Mouse (Mus musculus) thymus, adult 18-20 months (tissue): ENCODE results near the gene Got2.

Experiments used
- DNase-seq, 2 experiments: peaks; one replicate each; pipeline ENCODE4 v3.0.0; 2022; ENCODE audit warnings: mixed read lengths in 2 of 2

The Got2 gene

DNA sequence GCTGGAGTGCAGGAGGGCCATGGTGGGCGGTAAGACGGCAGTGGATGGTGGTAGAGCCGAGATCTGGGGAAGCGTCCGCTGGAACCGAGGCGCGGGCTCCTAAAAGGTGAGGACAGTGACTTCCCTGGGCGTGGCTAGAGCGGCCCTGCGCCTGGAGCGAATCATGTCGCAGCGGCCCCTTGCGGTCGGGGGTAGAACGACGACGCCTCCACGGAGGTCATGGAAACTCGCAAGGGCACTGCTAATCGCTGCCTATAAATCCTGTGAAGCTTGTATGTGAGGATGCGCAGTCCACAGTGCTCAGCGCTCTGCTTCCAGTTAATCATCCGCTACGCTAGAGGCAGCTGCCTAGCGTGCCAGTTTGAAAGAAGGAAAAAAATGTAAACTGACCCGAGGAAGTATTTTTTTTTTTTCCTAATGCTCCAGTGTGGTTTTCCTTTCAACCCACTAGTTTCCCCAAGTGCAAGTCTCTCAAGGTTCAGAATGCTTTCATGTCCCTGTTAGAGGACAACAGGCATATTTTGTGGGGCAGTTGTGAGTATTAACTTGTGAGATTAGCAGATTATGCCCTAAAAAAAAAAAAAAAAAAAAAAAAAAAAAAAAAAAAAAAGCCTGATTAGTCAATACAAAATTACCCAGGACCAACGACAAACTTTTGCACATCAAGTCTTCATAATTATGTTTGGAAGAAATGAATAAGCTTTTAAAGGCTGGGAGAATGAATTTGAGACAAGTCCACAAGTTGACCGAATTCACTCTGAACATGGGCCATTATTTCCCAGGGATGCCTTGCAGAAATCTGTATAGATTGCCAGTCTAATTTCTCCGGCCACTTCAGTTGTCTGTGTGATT lies at the start of gene Got2:
Gene Got2, minus strand, starts transcription at position 263 of the 852 bp plus-strand sequence.
- DNase-seq: peak; percentile 75 to 78

DNA sequence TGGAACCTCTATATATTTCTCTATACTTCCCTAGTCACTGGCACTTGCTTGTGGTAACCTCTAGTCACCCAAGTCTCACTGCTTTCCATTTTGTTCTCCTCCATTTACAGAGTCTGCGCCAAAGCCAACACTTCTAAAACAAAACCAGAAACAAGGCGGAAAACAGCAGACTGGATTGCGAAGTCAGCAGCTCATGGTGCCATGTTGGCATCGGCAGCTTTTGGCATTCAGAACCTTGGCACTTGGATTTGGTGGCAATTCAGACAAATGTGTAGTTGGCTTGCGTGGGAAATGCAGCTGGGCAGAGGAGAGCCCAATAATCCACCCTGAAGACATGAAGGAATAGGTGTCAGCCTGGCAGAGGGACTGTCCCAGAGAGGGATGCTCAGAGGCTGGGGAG lies 44.5 kb upstream of the Got2 start:
- no peak for DNase-seq

DNA sequence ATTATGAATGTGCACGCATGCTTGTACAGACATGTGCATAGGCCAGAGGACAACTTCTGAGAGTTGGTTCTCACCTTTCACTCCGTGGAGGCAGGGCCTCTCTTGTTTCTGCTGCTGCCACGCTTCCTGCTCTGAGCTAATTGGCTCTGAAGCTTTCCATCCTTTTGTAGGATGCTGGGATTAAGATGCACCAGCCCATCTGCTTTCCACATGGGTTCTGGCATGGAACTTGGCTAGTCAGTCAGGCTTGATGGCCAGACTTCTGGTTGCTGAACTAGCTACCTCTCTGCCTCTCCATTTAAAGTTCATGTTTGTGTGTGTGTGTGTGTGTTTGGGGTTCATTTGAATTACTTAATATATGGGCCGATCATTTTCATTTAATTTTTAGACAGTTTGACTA lies 41.5 kb upstream of the Got2 start:
- DNase-seq: no peak

DNA sequence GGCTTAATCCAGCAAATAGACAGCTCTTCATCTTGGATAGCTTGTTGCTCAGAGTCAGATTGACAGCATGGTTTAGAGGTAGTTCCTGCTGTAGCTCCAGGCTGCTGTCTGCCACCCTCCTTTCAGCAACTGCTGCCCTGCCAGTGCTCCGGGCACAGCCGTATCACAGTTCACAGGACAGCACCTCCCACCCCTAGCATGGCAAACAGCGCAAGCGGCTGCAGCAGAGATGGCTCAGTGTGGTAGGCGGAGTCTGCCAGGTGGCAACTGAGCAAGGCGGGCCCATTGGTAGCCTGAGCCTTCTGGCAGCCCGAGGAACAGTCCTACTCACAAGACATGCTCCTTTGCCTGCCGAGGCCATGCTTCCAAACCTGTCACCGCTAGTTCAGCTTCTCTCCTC lies 27.8 kb upstream of the Got2 start:
- DNase-seq: peak in 1 of 2 experiments; percentile 12

DNA sequence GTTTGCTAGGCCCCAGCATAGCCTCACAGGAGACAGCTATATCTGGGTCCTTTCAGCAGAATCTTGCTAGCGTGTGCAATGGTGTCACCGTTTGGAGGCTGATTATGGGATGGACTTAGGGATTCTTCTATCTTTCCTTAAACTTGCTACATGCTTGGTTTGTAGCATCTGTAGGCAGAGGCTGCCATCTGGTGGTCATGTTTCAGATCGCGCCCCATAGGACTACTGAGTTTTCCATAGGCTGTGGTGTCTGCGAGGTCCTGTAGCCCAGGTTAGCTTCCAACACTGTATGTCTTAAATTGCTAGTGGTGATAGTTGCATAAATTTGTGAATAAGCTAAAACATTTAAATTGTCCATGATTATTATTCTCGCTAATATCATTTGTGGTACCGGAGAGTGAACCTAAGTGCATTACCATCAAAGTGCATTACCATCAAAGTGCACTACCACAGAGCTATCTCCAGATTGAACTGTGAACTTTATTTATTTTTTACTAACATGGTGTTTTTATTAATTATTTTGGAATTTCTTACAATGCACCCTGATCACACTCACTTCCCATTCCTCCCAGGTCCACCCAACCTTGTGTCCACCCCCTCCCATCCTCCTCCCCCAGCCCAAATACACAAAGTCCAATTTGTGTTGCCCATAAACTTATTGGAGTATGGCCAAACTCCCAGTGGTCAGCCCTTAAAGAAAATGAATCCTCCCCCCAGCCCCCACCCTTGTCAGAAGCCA lies 26.7 kb upstream of the Got2 start:
- DNase-seq: peak; percentile 9 to 14

DNA sequence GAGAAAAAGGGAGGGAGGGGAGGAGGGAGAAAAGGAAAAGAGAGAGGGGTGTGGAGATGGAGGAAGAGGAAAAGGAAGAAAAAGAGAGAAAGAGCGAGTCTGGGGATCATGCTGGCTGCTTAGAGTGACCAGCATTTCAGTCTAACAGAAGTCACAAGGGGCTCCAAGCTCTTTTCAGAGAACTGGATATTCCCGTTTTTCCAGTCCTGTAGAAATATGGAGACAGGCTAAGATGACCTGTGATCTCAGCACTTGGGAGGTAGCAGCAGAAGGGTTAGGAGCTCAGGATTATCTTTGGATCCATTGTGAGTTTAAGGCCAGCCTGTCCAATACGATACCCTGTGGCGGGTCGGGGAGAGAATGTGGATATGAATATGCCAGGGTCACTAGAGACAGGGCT lies 22.9 kb upstream of the Got2 start:
- DNase-seq: no peak

DNA sequence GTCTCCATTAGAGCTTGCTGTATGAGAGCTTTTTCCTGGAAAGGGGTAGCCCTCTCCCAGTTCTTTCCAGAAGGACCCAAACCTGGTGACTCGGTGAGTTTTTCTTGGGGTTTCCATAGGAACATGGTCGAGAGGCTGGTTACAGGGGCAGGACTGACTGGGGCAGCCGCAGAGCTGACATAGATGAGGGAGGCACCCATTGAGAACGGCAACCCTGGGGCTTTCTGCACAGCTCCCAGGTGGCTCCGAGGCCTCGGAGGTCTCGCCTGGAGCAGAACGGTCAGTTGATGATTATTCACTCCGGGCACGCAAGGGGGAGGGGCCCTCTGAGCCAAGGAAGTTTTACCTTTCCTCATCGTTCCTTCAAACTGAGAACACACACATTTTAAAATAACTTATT lies 19.5 kb upstream of the Got2 start:
- no peak for DNase-seq

DNA sequence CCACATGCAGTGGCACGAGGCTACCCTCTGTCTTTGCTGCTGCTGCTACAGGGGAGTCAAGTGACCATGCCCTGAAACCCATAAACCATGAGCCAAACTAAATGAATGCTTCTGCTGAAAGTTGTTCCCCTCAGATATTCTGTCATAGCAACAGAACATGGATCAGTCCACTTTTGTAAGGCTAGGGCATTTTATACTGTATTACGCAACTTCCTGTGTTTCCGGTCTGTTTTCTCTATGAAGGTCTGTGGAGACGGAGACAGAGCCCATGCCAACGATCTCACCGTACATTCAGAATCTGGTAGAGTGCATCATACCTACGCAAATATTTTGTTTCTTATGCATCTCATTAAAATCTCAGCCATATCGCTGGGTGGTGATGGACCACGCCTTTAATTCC lies 18.4 kb upstream of the Got2 start:
- DNase-seq: no peak

DNA sequence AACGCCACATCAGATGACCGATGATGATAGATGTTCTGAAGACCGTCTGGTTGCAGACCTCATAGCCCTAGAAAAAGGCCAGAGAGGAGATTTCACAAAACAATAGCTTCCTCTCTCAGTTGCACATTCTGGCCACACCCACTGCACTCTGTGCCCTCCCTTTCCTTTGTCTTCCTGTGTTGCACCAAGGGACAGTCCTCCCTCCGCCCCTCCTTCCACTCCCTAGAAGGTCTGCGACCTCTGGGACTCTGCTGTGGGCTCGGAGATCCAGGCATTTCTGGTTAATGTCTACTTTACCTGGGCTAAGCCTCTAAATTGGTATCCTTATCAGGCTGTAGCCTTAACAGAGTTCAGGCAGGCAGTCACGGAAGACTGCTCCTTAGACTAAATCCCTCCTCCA lies 13.5 kb upstream of the Got2 start:
- DNase-seq: no peak

DNA sequence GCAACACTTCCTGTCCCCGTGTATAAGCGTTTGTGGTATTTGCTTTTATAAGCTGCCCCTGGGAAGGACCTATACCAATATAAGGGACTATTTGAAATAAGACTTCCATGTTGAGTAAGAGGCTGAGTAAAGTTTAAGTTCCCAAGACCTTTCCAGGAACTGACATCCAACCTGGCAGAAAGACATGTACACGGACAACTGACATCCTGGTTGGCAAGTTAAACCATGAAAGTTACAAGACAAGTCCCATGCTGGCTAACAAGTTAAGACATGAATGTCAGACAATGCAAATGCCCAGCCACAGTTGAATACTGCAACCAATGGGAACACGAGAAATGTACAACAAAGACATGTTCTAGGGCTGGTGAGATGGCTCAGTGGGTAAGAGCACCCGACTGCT lies 5.4 kb upstream of the Got2 start:
- DNase-seq: no peak

DNA sequence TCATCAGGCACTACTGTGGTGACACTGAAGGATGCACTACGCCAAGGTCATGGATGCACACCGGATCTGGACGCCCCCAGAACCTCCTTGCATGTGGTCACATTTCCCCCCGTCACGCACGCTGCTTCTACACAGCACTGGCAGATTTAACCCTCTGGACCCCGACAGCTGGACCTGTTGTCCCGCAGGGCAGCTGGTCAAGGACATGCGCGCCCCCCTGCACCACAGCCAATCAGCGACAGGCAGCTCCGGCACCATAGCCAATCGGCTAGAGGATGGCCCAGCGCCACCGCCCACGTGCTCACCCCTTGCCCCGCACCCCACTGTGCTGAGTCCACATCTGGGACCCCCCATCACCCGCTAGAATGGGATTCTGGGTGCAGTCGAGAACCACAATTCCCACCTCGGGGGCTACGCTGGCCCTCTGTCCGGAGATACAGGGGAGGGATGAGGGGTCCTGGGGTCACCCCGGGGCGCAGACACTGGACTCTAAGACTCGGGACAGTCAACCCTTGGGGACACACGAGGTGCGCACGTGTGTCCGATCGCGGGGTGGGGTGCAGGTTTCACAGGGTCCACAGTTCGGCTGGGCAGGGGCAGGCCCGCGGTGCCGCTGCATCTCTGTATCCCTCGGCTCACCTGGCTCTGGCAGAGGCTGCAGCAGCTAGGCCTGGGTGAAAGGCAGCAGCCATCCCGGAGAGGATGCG lies 616 bp downstream of the Got2 start:
- peak; percentile 56 to 64 for DNase-seq

DNA sequence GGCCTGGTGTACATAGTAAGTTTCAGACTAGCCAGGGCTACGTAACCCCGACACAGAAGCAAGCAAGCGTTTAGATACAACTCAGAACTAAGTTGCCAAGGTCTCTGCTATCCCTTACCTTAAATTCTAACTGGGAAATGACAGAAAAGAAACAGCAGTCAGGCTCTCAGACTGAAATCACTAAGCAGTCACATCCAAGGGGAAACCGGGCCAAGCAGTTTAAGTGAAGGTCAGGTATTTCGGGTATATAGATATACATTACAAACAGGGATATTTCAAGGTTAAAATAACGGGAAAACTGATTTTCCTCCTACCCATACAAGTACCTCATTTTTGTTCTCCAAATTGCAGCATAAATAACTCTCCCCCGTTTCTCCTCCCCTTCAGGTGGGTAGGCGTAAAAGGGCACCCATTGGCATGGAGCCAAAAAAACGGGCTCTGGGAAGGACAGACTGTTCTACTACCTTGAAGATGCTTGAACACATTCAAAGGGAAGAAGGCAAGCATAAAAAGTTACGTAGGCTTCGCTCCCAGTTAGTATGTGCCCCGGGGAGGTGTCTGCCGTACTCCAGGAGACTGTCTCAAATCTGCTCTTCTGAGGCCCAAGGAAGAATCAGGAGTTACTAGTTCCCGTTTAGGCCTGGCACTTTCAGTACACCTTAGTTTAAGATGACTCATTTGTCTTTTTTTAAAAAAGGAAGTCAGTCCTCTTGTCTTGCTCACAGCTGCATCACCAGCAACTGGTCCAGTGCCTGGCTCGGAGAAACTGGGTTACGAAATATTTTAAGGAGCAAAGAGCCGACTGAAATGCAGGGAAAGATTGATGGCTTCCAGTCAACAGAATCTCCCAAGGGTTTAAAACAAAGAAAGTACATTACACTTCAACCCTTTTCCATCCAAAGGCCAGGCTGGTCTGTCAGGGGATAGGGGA lies 1.4 kb downstream of the Got2 start:
- no peak for DNase-seq

DNA sequence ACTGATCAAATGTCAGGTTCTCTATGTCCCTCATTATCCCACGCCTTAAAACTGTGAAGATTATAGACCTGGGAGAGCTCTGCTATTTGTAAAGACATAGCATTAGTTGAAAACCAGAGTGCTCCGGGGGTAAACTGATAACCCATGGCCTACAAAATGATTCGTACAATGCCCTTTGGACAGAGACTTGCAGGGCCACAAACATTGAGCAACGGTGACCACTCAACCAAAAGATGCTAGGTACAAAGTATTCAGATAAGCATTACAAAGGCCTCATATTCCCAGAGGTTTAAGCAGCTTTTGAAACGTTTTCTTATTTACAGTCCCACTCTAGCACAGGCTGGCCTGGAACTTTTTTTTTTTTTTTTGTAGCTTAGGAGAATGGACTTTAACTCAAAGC lies 2.4 kb downstream of the Got2 start:
- no peak for DNase-seq

DNA sequence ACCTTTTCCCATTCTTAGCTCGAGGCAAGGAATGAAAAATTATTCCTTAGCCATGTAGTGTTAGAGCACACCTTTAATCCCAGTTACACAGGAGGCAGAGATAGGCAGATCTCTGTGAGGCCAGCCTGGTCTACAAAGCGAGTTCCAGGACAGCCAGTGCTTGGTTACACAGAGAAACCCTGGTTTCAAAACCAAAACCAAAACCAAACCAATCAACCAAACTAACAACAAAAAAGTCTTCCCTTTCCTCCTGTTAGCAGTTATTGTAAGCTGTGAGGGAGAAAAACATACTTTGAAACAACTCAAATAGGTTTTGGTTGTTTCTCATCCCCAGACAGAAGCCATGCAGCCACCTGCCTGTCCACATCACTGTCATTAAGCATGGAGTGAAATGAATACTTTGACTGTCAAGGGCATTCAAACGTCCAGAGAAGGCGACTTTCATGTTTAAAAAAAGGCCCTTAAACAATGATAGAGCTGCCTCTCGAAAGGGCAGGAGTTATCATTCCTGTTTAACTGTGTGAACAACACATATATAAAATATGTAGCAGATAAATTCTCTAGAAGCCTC lies 3.0 kb downstream of the Got2 start:
- no peak for DNase-seq

DNA sequence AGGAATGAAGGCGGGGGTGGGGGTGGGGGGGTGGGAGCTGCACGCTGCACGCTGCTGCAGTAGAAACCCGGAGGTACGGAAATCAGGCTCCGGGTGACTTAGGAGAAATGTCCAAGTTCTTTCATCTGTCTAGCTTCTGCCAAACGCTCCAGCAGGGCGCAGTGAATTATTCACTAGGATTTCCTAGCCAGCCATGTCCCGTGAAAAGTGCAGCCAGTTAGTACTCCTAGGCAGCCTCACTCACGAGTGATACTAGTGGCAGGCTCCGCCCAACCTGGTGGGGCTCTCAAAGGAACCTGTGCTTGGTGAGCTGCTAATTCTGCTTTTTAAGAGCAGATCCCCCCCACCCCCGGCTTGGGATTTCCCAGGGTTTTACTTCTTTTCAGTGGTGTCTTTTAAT lies 3.9 kb downstream of the Got2 start:
- no peak for DNase-seq

DNA sequence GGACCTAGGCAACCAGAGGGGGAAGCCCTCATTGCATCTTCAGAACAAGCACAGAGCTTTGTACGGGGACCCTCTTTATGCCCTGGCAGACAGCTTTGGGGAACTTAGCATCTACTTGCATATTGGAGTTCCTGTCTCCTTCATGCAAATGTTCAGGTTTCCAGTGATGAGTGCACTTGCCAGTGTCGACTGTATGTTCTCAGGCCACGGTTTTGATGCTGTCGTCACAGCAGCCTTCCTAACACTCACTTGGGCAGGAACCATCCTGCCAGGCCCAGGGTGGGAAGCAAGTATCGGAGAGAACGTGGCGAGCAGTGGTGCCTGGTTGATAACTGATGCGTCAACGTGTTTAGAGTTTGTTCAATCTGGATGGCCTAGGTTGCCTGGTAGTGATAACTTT lies 6.2 kb downstream of the Got2 start:
- no peak for DNase-seq

DNA sequence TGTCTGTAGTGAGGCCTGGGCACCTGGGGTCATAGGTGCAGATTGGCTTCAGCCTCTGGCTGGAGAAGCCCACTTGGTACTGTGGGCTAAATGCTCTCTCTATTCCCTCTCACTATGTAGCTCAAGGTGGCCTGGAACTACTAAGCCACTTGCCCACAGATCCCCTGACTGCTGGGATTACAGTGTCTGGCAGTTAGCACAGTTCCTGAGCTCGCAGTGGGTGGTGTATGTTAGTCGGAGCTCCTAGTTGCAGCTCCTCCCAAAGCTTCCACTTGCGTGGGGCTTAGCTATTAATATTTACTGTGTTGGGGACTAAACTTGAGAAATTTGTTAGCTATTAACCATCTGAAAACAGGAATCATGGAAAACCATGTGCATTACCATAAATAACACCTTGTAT lies 6.8 kb downstream of the Got2 start:
- DNase-seq: no peak

DNA sequence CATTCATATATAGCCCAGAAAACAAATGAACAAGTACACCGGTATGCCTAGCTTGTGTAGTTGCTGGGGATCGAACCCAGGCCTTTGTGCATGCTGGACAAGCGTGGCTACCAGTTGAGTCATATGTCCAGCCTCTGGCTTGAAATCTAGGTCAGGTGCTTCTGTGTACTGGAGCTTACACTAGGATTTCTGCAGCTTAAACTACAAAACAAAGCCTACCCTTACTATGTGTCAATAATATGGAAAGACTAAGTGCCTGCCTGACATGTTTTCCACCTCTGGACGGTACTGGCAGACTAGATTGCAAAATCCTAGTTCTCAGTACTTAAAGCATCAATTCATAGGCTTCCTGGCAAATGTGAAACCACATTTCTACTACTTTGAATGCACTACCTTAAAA lies 8.5 kb downstream of the Got2 start:
- DNase-seq: no peak

DNA sequence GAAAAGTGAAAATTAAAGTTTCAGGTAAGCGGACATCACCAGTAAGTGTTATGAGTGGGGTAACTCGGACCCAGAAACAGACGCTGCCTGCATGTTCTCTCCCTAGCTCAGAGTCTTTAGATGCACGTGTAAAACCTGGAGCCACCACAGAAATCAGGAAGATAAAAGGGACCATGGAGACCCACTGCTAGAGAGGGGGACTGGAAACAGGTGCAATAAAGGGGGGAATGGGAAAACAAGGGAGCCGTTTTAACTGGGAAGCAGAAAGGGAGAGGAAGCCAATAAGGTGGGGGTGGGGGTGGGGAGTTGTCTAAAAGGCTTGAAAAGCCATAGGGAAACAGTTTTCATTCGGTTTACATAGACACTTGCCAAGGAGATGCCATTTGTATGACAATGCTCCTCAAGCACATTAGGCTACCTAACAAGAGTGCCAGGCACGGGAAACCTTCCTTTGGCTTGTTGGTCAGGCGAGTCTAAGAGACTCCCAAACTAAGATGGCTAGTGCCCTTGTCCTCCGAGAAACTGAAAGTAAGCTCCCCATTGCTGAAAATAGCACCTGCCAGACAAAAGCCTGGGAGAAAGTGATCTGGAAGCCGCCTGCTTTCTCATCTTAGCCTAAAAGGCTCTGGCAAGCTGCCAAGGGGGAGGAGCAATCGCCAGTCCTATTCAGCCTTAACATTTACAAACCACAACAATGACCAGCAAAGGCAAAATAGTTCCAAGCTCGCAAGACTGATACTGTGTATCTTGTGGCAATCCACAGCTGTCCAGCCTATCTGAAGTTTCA lies 10.0 kb downstream of the Got2 start:
- no peak for DNase-seq

DNA sequence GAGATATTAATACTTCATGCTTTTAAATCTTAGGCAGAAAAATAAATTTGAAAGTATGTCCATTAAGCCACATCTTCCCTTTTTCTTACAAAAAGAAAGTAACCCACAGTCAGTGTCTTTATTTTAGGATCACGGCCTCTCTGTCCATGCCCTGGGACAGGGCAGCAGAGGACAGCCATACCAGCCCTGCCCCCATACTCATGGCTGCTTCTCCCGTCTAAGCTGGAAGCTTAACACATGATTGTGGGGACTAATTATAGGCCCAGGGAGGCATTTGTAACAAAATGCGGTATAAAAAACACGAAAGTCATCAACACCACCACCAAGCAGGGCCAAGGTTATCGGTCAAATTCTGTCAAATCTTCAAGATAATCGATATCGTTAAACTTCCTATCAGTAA lies 13.1 kb downstream of the Got2 start:
- no peak for DNase-seq

DNA sequence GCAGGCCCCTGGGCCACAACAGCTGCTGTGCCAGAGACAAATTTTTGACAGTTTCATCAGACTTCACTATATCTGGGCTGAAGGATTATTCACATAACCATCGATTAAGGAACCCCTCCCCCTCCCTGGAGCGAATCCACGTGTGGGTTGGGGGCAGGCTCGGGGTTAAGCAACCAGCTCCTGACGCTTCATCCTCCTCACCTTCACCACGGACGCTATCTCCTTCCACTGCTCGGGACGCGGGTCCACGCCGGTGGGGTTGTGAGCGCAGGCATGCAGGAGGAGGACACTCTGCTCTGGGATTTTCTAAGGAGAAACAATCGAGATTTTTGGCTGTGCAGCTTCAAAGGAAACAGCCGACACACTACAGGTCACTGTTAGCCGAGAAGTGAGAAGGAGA lies 16.7 kb downstream of the Got2 start:
- DNase-seq: no peak
